Comparison of ENCODE assay signal across 11 mouse cellular contexts in the genomic region with DNA sequence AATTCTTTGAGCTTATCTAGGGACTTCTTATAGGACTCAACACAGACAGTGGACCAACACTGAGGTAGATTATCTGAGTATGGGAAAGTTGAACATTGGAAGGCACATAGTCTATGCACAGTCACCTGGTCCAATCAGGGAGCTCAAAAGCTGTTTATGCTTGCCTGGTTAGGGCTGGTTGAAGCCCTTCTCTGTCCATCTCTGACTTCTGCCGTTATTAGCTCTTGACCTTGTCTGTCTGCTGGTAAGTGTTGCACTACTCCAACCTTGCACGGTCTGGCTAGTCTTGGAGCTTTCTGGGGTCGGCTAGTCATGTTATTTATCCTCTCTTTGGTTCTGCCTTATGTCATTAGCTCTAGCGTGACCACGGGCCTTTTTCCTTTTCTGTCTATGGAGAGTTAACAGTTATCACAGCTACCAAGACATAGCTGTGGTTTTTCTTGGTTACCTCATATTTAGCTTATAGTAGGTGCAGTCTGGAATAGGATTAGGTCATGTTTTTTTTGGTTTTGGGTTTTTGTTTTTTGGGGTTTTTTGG. TPM values are rescaled to one million over a fixed set of nuclear protein-coding genes. Genes with fewer than 3 reads are reported as not detected.
A peak's percentile ranks its signal among the peaks of the same experiment; 100 is the strongest.
DNase-seq lines count a peak whose midpoint lies in the region; ATAC-seq and TF ChIP-seq lines count a peak whose summit lies in the region.
"Had no signal": no experiment of that assay in that cellular context is flagged by ENCODE, and none has a peak within 500 bp of the region (broad histone marks: within the 10 kb centered on the region; RNA-seq: fewer than 3 reads in every experiment).

A gene (plus strand): TSS at position 208 of the 538 bp plus-strand sequence.

- H3K4me1 ChIP-seq in forebrain, embryonic 13.5 days, result peaks cover 6% of the 10 kb centered on the region
- peaks cover 8% of the 10 kb centered on the region; the same call in 1 of the 2 replicates for H3K4me1 ChIP-seq in forebrain, embryonic 16.5 days (replicated peaks; ENCODE audit: control insufficient read depth, insufficient read depth, low read length)
- peaks cover 9% of the 10 kb centered on the region for H3K4me1 ChIP-seq in liver, adult 2 months (ENCODE audit: control insufficient read depth, insufficient read depth, low read length)
- H3K4me1 ChIP-seq in neural tube, embryonic 13.5 days (replicated peaks), result peaks cover 6% of the 10 kb centered on the region

- H3K4me3 ChIP-seq in forebrain, embryonic 13.5 days, result no peak within 1 kb of the TSS
- H3K4me3 ChIP-seq in forebrain, embryonic 16.5 days (replicated peaks; ENCODE audit: low read length), result no peak within 1 kb of the TSS
- H3K4me3 ChIP-seq in liver, adult 2 months (ENCODE audit: insufficient read depth, low read depth, low read length), result no peak within 1 kb of the TSS; the same call in 1 of the 2 replicates
- H3K4me3 ChIP-seq in neural tube, embryonic 13.5 days, result peak within 1 kb of the TSS; percentile 45

- H3K27me3 ChIP-seq in forebrain, embryonic 13.5 days, result peaks cover 27% of the 10 kb centered on the region
- peaks cover 11% of the 10 kb centered on the region for H3K27me3 ChIP-seq in forebrain, embryonic 16.5 days (replicated peaks; ENCODE audit: control insufficient read depth, insufficient read depth, low read length)
- no peaks in the 10 kb centered on the region for H3K27me3 ChIP-seq in liver, adult 2 months (ENCODE audit: control insufficient read depth, insufficient read depth, low read length)
- H3K27me3 ChIP-seq in neural tube, embryonic 13.5 days, result peaks cover 37% of the 10 kb centered on the region

- H3K79me2 ChIP-seq in liver, adult 2 months (ENCODE audit: control insufficient read depth, insufficient read depth, low read length), result no peaks in the 10 kb centered on the region

- DNase-seq in liver, adult 2 months (ENCODE audit: extremely low read depth, low read depth, low spot score), result no peak
- no peak for DNase-seq in liver
- peak; percentile 36 to 66 for DNase-seq in kidney, postnatal 36 days
- DNase-seq in ovary, postnatal 36 days (ENCODE audit: low spot score), result no peak
- DNase-seq: cerebellum, adult 11 months; lung, adult 2 months had no signal

- 0 out of 2 replicates have a peak within 1 kb of the TSS, but pooled peaks have one; percentile 77 for H3K4me2 ChIP-seq in forebrain, embryonic 13.5 days
- no peak within 1 kb of the TSS; the same call in 1 of the 2 replicates for H3K4me2 ChIP-seq in forebrain, embryonic 16.5 days (ENCODE audit: low read length)
- H3K4me2 ChIP-seq in neural tube, embryonic 13.5 days, result peak within 1 kb of the TSS; percentile 77

- no peak for TF ChIP-seq POLR2A in liver, adult 2 months (IDR thresholded peaks at IDR 0.05; ENCODE audit: extremely low read depth, insufficient read depth, low read length)

- H3K9me3 ChIP-seq in forebrain, embryonic 13.5 days (replicated peaks), result peaks cover 11% of the 10 kb centered on the region; the same call in 1 of the 2 replicates
- peaks cover 5% of the 10 kb centered on the region; the same call in 1 of the 2 replicates for H3K9me3 ChIP-seq in forebrain, embryonic 16.5 days (ENCODE audit: control insufficient read depth, low read length)
- H3K9me3 ChIP-seq in neural tube, embryonic 13.5 days, result peaks cover 13% of the 10 kb centered on the region; the same call in 1 of the 2 replicates

- no peak for ATAC-seq in forebrain, embryonic 13.5 days
- no peak for ATAC-seq in forebrain, embryonic 16.5 days
- ATAC-seq in neural tube, embryonic 13.5 days (ENCODE audit: low read depth), result no peak
- ATAC-seq in CD4-positive, CD25-positive, alpha-beta regulatory T cell, adult 4 months, result no peak
- ATAC-seq: inflammation-experienced regulatory T-cells, adult 6 months had no signal

- no peak within 1 kb of the TSS for H3K9ac ChIP-seq in forebrain, embryonic 13.5 days
- no peak within 1 kb of the TSS for H3K9ac ChIP-seq in forebrain, embryonic 16.5 days (replicated peaks; ENCODE audit: low read depth, low read length)
- peak within 1 kb of the TSS; percentile 36 for H3K9ac ChIP-seq in liver, adult 2 months (ENCODE audit: low read depth, low read length)
- H3K9ac ChIP-seq in neural tube, embryonic 13.5 days, result no peak within 1 kb of the TSS

- WGBS in forebrain, embryonic 13.5 days, result 92% methylated on average over 5 of the region's 5 CpGs
- 91% methylated on average over 5 of the region's 5 CpGs for WGBS in forebrain, embryonic 16.5 days
- 44% methylated on average over 5 of the region's 5 CpGs for WGBS in liver, adult 2 months
- 86% methylated on average over 5 of the region's 5 CpGs for WGBS in neural tube, embryonic 13.5 days

- H3K27ac ChIP-seq in forebrain, embryonic 13.5 days, result no peak within 1 kb of the TSS
- H3K27ac ChIP-seq in forebrain, embryonic 16.5 days (ENCODE audit: low read length), result no peak within 1 kb of the TSS
- H3K27ac ChIP-seq in liver, adult 2 months (replicated peaks; ENCODE audit: insufficient read depth, low read depth, low read length), result peak within 1 kb of the TSS; percentile 81
- H3K27ac ChIP-seq in neural tube, embryonic 13.5 days (replicated peaks), result no peak within 1 kb of the TSS

- no peaks in the 10 kb centered on the region for H3K36me3 ChIP-seq in forebrain, embryonic 13.5 days (ENCODE audit: poor library complexity, severe bottlenecking)
- H3K36me3 ChIP-seq in forebrain, embryonic 16.5 days (ENCODE audit: control insufficient read depth, insufficient read depth), result no peaks in the 10 kb centered on the region
- 0 out of 2 replicates have a peak, but pooled peaks cover 1% of the 10 kb centered on the region for H3K36me3 ChIP-seq in liver, adult 2 months (ENCODE audit: control insufficient read depth, insufficient read depth, low read length)
- H3K36me3 ChIP-seq in neural tube, embryonic 13.5 days, result no peaks in the 10 kb centered on the region

- no peak for TF ChIP-seq CTCF in liver, adult 2 months (IDR thresholded peaks at IDR 0.05; ENCODE audit: low read depth, low read length)

RNA-seq across cellular contexts. Expression of the gene that starts here (rescaled TPM):
- 0.70 and 0.79 TPM in 2 replicates for polyA plus RNA-seq in forebrain, embryonic 13.5 days (2015; fragmentation: Nextera tagmentation; extraction: Ambion mirVana)
- polyA plus RNA-seq in forebrain, embryonic 16.5 days (2015; fragmentation: Nextera tagmentation; extraction: Ambion mirVana), result 0.87 and 1.1 TPM in 2 replicates
- total RNA-seq in liver, adult 2 months (2014; rRNA removed), result 45.4 and 58.2 TPM in 2 replicates
- 33.7 and 59.9 TPM in 2 replicates for polyA plus RNA-seq in liver, adult 2 months (2012; rRNA removed)
- polyA plus RNA-seq in neural tube, embryonic 13.5 days (2015; fragmentation: Nextera tagmentation; extraction: Ambion mirVana), result 0.69 and 0.75 TPM in 2 replicates
- polyA plus RNA-seq in CD4-positive, CD25-positive, alpha-beta regulatory T cell, adult 4 months (2017; shearing (Covaris generic)), result not detected
- polyA plus RNA-seq: inflammation-experienced regulatory T-cells, adult 6 months; lung, adult 2 months had no signal

Comparison
In these comparisons a context has a peak if more than half of its experiments do, and no peak if none do; other contexts are left out.
1. RNA of the gene that starts here (polyA plus RNA-seq): 33.7 to 59.9 TPM in liver, adult 2 months; 0.87 to 1.1 TPM in forebrain, embryonic 16.5 days, 0.69 to 0.75 TPM in neural tube, embryonic 13.5 days, 0.70 to 0.79 TPM in forebrain, embryonic 13.5 days and not detected in CD4-positive, CD25-positive, alpha-beta regulatory T cell, adult 4 months; every median in the first group is over 10 times any median in the second.
2. DNase-seq: peak in kidney, postnatal 36 days (2 of 2); none in liver, adult 2 months (single experiment), liver (single experiment) and ovary, postnatal 36 days (single experiment).